Mouse (Mus musculus): ENCODE results near the gene Pabpn1l.

Pabpn1l gene

DNA sequence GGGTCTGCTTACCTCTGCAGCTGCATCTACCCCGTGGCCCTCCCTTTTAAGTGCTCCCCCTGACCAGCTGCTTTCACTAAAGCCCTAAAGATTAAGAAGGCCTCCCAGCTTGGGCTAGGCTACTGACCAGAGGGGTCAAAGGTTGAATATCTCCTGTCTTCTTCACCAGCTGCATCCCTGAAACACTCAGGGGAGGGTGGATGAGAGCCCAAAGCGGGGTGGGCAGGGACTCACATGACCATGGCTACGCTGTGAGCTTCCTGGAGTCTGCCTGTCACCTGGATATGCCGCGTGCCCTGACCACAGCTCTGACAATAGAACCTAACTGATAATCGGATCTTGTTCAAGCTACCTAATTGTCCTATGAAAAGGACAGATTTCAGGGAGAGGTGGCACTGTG, at the start of gene Pabpn1l:
Pabpn1l (minus strand) TSS at position 13 of the 400 bp plus-strand sequence.
- DNase-seq (ENCODE audit: low spot score in 2 of 2): no peak

DNA sequence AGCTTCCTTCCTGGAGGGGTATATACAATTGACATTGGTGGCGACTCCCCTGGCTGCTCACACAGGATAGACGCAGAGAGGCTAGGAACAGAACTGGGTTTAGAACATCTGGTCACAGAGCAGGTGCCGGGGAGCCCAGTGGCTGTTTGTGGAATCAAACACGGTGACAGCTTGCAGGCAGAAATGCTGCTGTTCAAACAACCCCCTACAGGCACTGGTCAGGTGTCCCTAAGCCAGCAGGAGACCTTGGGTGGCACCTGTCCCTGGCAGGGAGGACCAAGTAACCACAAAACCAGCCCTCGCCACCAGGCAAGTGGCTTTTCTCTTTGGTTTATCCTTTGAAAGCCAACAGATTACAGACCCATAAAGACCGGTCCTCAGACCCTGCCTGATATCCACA, 49.4 kb upstream of the Pabpn1l start:
- no peak for DNase-seq (ENCODE audit: low spot score in 2 of 2)

DNA sequence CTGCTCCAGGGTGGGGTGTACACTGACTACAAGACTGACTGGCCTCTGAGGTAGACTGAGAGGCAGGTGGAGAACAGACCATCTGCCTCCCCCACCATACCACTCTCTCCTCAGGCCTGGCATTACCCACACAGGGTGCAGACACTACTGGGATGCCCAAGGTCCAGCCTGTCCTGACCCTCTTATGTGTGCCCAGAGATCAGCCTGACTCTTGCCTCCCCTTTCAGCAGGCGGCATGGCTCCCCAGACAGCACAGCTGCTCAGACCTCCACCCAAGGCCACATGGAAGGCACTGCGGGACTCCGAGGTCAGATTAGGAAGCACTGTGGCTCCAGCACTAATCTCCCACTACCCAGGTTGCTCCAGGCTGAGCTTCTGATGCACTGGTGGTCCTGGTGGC, 48.2 kb upstream of the Pabpn1l start:
- DNase-seq (ENCODE audit: low spot score in 2 of 2): no peak

DNA sequence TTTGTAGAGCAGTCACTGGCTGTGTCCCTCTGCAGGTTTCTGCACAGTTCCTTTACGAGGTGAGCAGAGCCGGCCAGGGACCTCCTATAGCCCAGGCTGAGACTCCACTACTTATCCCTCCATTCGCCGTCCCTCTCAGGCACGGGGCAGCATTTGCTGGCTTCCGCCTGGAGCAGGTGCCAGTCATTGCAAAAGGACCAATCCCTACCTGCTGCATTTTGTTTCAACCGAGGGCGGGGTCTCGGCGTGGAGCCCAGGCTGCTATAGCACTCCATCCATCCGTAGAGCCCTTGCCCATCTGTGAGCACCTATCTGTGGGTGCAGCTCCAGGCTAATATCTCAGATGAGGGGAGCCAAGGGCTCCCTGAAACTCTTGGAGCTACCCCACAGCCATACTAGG, 47.5 kb upstream of the Pabpn1l start:
- no peak for DNase-seq (ENCODE audit: low spot score in 2 of 2)

DNA sequence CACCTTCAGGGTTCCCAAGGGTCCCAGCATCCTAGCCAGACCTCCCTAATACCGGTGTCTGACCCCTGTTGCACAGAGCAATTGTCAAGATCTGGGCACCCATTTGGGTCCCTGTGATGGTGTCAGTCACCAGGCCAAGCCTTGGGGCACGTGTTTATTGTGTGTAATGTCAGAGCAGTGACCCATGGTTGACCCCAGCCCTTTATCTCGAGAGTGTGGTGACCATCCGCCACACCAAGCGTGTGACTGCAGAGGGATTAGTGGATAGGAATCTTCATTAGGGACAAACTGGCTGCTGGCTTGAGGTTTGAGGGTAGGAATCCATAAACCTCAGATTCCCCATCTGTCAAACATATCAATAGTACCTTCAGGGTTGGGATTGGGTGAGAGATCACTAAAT, 46.8 kb upstream of the Pabpn1l start:
- no peak for DNase-seq (ENCODE audit: low spot score in 2 of 2)

DNA sequence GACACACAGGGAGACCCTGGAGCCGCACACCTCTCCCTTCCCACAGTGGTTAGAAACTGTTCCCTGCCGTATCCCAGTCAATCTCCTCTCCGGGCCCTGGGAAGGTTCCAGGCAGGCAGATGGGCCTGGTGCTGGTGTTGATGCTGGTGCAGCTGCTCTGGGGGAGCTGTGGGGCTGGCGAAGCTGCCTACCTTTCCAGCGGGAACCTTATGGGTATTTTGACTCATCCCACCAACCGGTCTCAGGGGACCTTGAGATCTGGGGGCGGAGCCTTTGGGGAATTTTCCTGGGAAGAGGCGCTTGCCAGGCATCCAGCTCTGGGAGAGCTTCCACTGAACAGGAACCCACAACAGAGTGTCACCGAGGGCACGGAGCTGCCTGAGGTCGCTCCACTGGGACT, 45.3 kb upstream of the Pabpn1l start:
- no peak for DNase-seq (ENCODE audit: low spot score in 2 of 2)

DNA sequence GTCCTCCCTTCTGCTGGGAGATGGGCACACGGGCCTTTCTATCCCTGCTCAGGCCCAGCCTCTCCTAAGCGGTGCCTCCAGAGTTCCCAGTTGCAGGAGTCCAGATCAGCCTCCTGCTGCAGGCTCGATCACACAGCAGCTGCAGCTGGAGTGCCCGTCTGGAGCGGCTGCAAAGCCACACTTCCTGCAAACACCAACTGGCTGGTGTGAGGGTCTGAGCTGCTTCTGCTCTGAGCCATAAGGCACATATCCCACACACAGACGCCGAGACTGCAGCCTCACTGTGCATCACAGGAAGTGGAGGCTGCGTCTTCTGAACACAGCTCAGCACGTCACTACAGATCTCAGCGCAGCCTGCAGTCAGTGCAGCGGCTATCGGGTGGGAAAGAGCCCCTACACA, 44.3 kb upstream of the Pabpn1l start:
- no peak for DNase-seq (ENCODE audit: low spot score in 2 of 2)

DNA sequence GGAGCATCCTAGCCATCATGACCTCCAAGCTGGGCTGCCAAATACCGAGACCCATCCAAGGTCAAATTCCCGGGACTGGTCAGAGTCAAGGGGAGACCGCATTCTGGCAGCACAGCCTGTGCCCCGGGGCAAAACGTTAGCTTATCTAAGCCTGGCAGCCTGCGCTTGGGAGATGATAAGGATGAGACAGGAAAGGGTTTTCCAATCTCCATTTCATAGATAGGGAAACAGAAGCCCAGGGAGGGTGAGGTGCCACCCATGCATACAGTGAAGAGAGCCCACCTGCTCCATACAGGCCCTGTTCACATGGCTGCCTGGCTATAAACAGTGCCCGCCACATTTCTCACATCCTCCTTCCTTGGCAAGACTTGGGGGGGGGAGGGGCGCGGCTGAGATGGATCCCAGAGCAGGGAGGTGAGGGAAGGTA, 43.8 kb upstream of the Pabpn1l start:
- no peak for DNase-seq (ENCODE audit: low spot score in 2 of 2)

- DNase-seq (ENCODE audit: low spot score in 2 of 2): peak; percentile 66 to 92
These were observed 43.3 kb upstream of the Pabpn1l start for GRCm38 (mm10) chr8:122665667-122666316.

DNA sequence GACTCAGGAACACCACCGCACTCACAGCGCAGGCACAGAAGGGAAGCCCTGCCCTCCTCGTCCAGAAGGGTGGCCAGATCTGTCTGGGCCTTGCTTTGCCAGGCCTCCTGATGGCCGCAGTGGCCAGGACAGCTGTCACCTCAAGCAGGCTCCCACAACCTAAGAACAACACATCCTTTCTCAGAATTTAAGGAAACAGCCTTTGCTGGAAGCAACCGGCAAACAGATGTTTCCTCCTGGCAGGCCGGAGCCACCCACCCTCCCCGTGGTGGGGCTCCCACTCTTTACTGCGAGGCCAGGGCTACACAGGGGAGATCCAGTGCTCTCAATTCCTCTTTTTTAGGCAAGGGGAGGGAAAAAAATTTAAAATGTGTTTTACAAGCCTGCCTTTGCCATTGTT, 42.7 kb upstream of the Pabpn1l start:
- DNase-seq (ENCODE audit: low spot score in 2 of 2): peak in 1 of 2 experiments; percentile 54

DNA sequence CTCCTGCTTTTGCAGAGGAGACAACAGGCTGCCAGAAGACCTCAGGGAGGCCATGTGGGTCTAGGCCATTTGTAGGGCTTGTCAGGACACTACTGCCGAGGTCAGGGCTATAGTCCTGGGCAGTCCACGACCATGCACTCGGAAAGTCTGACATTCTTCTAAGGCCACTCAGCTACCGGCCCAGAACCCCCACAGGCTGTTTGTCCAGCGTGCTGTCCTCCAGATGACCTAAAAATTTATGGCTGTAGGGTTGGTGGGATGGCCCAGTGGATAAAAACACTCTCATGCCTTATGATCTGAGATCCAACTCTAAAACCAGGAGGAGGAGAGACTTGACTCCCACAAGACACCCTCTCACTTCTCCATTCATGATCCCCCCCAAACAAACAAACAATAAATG, 41.1 kb upstream of the Pabpn1l start:
- no peak for DNase-seq (ENCODE audit: low spot score in 2 of 2)

DNA sequence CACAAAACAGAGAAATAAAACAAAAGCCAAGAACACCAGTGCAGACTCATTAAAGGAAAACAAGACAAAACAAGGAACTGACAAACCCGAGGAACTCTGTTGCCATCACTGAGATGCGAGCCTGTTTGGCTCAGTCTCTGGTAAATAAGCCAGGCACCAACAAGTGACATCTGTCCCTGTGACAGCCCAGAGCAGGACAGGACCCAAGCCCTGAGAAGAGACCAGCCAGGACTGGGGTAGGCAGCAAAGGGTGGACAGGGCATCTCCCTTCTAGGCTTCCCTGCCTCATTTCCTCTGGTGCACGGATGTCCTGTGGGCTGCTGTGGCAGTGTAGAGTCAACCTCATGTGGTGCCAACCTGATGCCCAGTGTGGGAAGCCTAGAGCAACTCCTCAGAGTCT, 40.6 kb upstream of the Pabpn1l start:
- no peak for DNase-seq (ENCODE audit: low spot score in 2 of 2)

GRCm38 (mm10) chr8:122661894-122662293, 39.4 kb upstream of the Pabpn1l start:
- DNase-seq (ENCODE audit: low spot score in 2 of 2): no peak

DNA sequence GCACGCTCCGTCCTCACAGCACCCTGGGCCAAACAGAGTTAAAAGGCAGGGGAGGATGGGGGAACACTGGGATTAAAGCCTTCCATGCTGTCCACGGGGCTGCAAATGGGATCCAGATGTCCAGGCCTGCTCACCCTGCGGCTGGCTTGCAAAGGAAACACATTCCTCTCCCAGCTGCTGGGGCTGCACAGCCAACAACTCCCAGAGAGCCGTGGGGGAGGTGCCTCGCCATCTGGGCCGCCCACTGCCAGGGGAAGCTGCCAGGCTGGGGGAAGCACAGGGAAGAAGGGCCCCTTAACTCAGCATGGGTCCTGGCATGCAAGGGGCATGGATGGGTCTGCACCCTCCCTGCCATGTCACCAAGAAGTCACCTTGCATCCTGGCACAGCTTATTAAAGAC, 38.6 kb upstream of the Pabpn1l start:
- peak in 1 of 2 experiments; percentile 75 for DNase-seq (ENCODE audit: low spot score in 2 of 2)

- DNase-seq (ENCODE audit: low spot score in 2 of 2): no peak
These were observed 37.5 kb upstream of the Pabpn1l start for GRCm38 (mm10) chr8:122660022-122660421.

GRCm38 (mm10) chr8:122658807-122659160, 36.2 kb upstream of the Pabpn1l start:
- no peak for DNase-seq (ENCODE audit: low spot score in 2 of 2)

GRCm38 (mm10) chr8:122658149-122658806, 35.7 kb upstream of the Pabpn1l start:
- DNase-seq (ENCODE audit: low spot score in 2 of 2): no peak

GRCm38 (mm10) chr8:122656056-122656999, 33.8 kb upstream of the Pabpn1l start:
- no peak for DNase-seq (ENCODE audit: low spot score in 2 of 2)

- DNase-seq (ENCODE audit: low spot score in 2 of 2): no peak
These were observed 32.2 kb upstream of the Pabpn1l start for GRCm38 (mm10) chr8:122654768-122655167.

DNA sequence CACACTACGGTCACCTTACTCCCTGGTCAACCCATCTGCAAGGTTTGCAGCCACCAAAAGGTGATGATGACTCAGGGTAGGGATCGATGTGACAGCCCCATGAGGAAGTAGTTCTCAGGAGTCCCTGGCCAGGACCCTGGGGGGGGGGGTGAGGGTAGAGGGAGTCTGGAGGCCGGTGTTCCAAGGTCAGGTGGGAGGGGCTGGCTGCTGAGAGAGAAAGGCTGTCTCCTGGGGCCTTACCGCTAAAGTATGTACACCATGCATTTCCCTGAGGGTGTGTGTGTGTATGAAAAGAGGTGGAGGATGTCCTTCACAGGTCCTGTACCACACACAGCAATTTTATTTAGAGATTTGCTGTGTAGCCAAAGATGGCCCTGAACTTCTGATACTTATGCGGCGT, 30.1 kb upstream of the Pabpn1l start:
- DNase-seq (ENCODE audit: low spot score in 2 of 2): no peak

DNA sequence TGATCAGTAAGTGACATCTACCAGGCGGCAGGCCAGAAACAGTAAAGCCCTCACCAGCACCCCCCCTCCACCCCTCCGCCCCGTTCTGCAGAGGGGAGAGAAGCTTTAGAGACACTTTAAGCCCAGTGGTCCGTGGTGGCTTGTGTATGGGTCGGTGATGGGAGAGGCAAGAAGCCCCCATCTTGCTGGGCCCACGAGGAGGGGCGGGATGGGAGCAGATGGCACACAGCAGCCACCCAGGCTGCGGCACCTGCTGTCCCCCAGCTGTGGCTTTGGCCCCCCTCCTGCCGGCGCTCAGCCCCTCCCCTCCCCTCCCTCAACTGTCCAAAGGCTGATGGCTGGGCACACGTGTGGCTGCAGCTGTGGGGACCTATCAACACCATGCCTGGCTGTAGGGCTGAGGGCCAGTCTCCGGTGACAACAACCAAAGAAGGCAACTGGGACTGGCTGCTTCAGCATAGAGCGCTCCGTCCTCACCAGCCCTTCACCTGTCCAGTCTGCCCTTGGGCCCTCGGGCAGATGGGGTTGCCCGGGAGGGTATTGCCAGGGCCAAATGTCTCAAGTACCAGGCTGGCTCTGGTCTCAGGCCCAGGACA, 28.9 kb upstream of the Pabpn1l start:
- no peak for DNase-seq (ENCODE audit: low spot score in 2 of 2)
